Mouse (Mus musculus) lung, postnatal 0 days (tissue): ENCODE results near the gene Gstt3.

ENCODE experiments used
- CTCF ChIP-seq: IDR thresholded peaks from 2 replicates; pipeline ENCODE4 v1.5.1; 2016; ENCODE audit warnings: antibody characterized with exemption, mild to moderate bottlenecking
- EP300 ChIP-seq: IDR thresholded peaks from 2 replicates; pipeline ENCODE4 v1.6.1; 2016; ENCODE audit warnings: antibody characterized with exemption, mild to moderate bottlenecking, control low read depth

DNA sequence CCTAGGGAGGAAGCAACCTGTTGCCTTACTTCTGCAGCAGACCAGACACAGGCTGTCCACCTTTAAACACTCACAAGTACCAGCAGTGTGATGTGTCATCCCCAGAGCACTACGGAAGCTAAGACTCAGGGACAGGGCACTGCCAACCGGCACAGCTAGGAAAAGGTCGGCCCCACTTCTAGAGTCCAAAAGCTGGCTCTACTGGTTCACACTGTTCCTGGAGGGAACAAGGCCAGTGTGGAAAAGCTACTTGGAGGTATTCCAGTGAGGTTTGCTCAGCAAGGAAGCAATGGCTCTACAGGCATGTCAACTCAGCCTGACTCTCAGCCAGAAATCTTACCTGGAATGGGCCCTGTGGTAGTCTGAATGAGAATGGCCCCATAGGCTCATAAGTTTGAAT, 40.3 kb downstream of the Gstt3 start:
- no peak for TF ChIP-seq EP300
- no peak for TF ChIP-seq CTCF
